Mouse (Mus musculus): ENCODE results near the gene Ddc.

The Ddc gene

DNA sequence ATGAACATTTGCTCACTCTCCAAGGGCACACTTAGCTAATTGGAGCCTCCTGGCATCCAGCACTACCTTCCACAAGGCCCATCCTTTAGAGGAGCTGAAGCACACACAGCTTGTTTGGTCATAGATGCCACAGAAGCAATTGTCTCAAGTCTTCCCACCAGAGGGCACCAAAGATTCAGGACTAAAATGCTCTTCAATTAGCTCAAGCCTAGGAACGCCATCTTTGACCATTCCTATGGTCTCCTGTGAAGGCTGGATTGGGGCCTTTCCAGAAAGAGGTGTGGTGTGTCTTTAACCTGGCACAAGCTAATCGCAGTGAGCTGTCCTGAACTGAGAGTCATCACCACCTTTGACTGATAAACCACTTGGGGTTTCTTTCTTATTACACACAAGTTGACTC is 77.7 kb downstream of the Ddc start:
- TF ChIP-seq GATA4 (IDR thresholded peaks at IDR 0.05; ENCODE audit: insufficient replicate concordance, low read length) = no peak

DNA sequence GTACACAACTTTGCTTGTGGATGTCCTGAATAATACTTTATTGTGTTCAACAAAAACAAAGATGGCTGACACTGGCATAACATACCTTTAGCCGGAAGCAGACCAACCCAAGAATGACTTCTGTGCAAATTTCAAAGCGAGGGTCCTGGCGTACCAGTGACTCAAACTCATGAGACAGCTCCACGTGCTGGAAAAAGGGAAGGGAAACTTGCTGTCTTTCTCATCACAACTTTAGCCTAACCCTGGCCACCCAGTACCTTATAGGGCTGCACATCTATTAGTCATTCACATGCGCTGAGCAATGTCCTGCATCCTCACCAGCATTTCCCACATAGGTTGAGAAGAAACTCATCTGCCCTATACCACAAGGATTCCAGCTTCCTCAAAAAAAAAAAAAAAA is 78.7 kb downstream of the Ddc start:
- TF ChIP-seq GATA4 (IDR thresholded peaks at IDR 0.05; ENCODE audit: insufficient replicate concordance, low read length) = no peak

DNA sequence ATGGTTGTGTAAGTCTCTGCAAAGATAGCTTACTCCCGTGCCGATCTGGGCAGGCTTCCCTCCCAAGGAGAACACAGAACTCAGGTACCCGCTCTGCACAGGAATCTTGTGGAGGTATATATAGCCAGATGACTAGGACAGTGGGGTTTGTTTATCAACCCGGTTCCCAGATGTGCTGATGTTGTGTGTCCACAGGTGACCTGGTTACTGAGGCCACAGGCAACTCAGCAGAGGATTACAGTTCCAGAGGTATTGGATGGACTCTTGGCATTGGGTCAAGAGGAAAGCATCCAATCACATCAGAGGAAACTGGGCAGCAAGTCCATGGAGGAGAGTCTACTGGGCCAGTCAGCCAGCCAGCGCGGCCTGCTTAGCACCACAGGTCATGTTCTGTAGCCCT is 79.1 kb downstream of the Ddc start:
- TF ChIP-seq GATA4 (IDR thresholded peaks at IDR 0.05; ENCODE audit: insufficient replicate concordance, low read length) = no peak

DNA sequence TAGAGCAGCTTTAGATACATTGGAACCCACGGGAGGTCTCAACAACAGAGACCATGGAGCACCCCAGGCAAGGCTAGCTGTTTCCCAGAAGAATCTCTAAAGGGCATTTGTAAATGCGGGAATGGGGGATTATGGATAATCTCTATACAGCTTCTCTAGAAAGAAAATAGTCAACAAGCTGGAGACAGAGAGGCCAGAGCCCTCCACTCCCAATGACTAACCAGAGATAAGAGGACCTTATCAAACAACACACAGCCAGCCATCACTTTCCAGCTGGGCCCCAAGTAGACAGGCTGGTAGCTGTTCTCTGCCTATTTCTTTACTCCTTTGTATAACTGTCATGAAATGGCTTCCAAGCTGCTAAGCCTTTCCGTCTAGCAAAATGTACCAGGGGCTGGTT is 82.2 kb downstream of the Ddc start:
- no peak for TF ChIP-seq GATA4 (IDR thresholded peaks at IDR 0.05; ENCODE audit: insufficient replicate concordance, low read length)

DNA sequence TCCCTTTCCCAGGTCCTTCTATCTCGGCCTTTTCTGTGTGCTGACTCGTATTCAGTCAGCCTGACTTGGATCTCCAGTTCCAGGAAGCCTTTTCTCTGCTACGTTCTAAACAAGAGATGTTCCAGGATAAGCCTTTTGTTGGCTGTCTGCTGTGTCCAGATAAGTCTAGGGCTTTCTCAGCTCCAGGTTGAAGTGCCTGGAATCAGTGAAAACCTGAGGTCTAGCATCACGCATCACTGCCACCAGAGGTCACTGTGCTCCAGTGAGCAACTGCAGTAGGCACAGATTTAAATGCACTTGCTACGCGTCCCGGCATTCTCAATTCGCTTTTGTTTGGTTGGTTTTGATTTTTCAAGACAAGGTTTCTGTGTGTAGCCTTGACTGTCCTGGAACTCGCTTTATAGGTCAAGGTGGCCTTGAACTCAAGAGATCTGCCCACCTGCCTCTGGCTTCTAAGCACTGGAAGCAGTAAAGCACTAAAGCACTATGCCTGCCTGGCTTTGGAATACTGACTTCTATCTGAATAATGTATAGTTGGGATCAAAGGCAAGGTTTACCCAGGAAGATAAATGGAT is 86.0 kb downstream of the Ddc start:
- no peak for TF ChIP-seq GATA4 (IDR thresholded peaks at IDR 0.05; ENCODE audit: insufficient replicate concordance, low read length)

DNA sequence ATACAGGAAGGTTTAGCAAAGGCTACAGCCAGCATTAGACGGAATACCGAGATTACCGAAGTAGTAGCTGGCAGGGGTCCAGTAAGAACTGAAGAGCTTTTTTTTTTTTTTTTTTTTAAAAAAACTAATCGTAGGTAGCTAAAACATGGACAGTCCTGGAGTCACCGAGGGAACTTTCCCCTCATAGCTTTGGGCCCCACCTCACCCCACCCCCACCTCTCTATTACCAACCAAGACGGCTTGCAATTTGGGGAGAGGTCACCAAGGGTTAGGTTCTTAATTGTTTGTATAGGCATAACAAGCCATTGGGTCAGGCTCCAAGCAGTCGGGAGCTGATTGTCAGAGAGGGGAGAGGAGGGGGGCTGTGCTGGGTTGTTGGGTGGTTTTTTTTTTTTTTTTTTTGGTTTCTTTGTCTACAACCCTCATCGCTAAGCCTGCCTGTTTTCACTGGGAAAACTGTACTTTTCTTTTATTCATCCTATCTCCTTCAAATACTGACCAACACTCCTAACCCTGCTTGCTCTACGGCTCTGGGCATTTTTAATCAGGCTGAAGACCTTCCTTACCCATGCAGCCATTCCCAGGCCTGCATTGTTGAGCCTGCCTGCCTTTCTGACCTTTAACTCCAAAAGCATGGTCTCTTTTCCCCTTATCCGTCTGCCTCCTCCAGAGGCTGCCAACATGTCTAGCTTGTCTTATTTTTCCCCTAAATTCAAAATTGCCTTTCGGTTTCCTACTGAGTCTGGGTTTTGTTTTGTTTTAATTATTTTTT is 88.4 kb downstream of the Ddc start:
- no peak for TF ChIP-seq GATA4 (IDR thresholded peaks at IDR 0.05; ENCODE audit: insufficient replicate concordance, low read length)

DNA sequence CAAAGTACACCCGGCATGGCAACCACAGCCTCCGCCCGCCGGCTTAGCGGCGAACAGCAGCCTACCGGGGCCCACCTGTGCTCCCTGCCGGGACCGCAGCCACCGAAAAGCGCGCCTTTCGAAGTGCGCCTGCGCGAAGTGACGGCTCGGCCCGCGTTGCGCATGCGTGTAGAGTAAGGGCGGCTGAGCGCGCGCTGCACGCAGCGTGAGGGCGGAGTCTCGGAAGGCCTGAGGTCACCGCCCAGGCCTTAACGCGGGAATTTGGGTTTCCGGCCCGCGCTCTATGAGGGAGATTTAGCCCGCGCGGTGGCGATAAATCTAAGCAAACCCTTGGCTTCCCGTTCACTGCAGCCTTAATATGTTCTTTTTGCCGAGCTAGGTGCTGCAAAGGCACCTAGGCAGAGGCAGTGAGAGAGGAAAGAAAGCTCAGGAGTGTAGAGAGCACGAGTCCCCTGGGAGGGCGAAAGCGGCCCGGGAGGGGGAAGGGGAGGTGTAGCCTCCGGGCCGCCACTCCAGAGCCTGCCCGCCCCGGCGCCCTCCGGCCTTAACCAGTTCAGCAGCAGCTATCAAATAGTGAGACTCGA is 89.0 kb downstream of the Ddc start, which contains the start of gene Fignl1:
Gene Fignl1 (minus strand): TSS at position 143 of the 584 bp plus-strand sequence.
- TF ChIP-seq GATA4 (IDR thresholded peaks at IDR 0.05; ENCODE audit: insufficient replicate concordance, low read length) = no peak

DNA sequence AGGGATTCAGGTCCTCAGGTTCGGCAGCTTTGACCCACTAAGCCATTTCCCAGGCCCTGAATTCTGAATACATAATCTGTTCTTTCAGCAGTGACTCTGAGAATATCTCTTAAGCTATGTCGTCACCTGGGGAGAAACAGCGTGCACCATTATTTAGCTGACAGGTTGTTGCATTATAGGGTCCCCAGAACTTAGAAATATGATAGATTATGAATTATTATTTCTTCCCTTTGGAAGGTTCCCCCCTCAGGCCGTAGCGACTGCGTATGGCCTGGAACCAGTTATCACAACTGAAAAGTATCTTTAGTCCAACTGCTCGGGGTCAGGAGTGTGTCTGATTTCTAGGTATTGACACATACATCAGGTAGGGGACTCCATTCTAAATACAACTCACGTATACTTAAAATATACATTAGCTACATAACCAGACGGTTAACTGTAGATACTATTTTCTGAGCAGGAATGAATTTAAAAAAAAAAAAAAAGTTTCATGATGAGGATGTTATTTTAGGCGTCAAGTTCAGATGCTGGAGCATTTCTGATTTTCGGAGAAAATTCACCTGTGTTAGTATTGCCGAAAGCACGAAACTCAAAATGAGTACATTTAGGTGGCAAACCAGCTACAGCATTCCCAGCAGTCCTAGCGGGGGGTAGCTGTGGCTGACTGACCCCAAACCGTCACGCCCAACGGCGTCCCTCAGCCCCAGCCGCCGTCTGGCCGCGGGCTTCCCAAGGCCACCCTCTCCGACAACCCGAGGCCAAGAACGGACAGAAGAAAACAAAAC is 89.7 kb downstream of the Ddc start:
- no peak for TF ChIP-seq GATA4 (IDR thresholded peaks at IDR 0.05; ENCODE audit: insufficient replicate concordance, low read length)

DNA sequence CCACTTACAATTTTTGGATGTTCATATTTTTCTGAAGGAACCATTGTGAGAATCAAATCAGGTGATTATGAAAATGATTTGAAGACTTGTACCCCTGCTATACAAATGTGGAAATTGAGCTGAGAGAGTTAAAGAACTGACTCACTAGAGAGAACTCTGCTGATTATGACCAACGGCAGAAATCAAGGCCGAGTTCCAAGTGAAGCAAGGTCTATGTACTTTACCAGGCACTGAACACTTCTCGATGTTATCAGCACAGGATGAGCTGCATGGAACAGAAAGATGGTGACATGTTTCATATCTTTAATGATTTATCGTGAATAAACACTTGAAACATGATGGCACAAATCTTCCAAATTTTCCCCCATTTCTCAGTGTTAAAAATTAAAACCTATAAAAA is 92.0 kb downstream of the Ddc start:
- no peak for TF ChIP-seq GATA4 (IDR thresholded peaks at IDR 0.05; ENCODE audit: insufficient replicate concordance, low read length)

DNA sequence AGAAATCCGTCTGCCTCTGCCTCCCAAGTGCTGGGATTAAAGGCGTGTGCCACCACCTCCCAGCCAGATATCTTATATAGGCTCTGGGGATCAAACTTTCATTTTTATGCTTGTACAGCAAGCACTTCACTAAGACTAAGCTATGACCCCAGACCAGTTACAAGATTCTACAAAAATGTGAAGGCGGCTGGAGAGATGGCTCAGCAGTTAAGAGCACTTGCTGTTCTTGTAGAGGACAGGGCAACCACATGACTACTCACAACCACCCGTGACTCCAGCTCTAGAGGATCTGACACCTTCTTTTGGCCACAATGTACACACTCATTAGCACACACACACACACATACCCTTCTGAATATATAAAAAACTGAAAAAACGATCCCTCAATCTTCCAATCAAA is 93.5 kb downstream of the Ddc start:
- no peak for TF ChIP-seq GATA4 (IDR thresholded peaks at IDR 0.05; ENCODE audit: insufficient replicate concordance, low read length)

DNA sequence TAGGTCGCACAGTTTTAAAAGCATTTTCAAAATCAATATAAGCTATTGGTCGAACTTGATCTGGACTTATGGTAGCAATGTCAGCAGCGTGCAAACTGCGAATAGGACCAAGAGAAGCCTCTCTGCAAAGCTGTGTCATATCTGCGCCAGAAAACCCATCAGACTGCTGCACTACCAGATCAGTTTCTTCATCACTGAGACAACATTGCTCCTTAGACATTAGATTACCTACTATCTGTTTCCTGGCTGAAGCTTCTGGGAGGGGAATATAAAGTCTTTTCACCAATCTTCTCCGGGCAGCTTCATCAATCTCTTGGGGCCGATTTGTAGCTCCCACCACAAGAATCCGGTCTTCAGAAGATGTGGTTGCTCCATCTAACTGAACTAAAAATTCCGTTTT is 96.9 kb downstream of the Ddc start:
- TF ChIP-seq GATA4 (IDR thresholded peaks at IDR 0.05; ENCODE audit: insufficient replicate concordance, low read length) = no peak

DNA sequence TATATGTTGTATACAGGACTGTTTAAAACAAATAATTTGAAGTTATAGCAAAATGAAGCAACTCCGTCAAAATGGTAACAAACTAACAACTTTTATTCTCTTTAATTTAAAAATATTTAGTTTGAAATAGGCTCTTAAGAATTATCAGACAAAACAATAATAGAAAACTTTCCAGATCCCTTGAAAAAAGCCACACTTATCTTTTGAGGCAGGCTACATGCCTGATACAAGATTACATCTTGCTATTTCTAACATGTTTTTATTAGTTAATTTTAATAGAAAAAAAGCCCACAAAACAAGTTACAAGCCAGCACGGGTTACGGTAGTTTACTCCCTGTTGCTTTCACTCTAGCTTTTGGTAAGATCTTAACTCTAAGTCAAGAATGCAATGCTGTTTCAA is 97.6 kb downstream of the Ddc start:
- TF ChIP-seq GATA4 (IDR thresholded peaks at IDR 0.05; ENCODE audit: insufficient replicate concordance, low read length) = no peak

DNA sequence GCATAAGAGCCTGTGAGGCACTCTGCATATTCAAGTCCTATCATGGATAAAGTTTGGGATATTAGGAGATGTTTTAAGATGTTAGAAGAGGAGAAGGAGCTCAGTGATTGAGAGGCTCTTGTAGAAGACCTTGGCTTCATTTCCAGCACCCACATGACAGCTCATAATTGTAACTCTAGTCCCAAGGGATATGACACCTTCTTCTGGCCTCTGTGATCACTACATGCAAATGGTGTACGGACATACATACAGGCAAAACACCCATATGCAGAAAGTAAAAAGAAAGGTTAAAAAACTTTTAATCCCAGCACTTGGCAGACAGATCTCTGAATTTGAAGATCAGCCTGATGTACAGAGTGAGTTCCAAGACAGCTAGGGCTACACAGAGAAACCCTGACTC is 99.3 kb downstream of the Ddc start:
- no peak for TF ChIP-seq GATA4 (IDR thresholded peaks at IDR 0.05; ENCODE audit: insufficient replicate concordance, low read length)

DNA sequence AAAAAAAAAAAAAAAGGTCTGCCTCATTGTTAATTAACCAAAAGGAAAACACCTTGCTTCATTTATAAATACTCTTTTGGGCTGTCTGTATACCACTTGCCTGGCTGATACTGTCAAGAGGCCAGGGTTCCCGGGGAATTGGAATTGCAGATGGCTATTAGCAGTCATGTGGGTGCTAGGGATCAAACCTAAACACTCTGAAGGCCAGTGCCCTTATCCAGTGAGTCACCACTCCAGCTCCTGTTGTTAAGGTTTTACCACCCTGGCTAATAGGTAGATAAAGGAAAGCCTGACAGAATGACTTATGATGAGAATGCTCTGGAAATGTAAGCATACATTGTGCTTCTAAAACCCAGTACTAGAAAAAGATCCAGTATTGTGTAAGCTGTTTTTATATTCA is 103.3 kb downstream of the Ddc start:
- TF ChIP-seq GATA4 (IDR thresholded peaks at IDR 0.05; ENCODE audit: insufficient replicate concordance, low read length) = no peak

DNA sequence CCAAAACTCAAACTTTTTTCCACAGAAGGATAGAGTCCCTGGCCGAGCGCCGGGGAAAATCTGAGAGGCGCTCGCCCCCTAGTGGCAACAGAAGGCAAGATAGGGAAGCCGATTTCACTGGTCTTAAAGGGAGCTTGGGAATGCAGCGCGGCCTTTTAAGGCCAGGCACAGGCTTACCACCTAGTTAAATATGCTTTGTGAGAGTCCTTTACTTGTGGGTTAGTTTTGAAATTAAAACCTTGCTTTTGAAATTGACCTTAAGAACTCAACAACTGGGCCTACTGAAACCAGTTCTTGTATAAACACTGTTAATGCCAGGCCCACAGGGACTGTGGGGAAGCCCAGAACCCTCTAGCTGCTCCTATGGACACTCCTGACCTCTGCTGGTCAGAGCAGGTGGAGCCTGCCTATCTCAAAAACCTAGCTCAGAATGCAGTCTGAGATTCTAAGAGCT is 109.4 kb downstream of the Ddc start:
- peak; percentile 52; the same call in 1 of the 2 replicates for TF ChIP-seq GATA4 (IDR thresholded peaks at IDR 0.05; ENCODE audit: insufficient replicate concordance, low read length)

DNA sequence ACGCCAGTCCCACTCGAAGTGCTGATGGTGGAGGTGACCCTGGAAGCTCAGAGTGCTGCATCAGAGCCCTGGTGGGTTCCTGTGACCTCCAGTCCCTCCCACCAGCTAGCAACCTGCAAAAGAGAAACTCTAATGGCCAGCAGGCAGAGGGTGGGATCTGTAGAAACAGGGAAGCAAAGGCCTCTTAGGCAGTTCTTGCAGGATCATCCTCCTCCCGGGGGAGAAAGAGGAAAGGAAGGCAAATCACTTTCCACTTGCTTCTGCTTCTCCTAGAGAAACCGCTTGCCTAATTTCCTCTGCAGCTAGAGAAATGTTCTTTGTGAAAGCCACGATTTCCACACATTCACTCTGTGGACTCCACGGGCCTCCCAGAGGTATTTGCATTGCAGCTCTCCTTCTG is 112.5 kb downstream of the Ddc start:
- TF ChIP-seq GATA4 (IDR thresholded peaks at IDR 0.05; ENCODE audit: insufficient replicate concordance, low read length) = no peak

All from liver, adult (tissue).